Mouse (Mus musculus): ENCODE measurements at regions not wholly inside any gene's neighbourhood (a gene's known extent, or its start where the extent isn't known, plus 50 kb on each side); places are given as distances from the start of the nearest gene placed in this dataset.

GRCm38 (mm10) chr6:94795442-94795841 is 95.5 kb upstream of the Lrig1 start:
- Histone ChIP-seq H3K9ac (ENCODE audit: low read length) (no peak overlapping the region), H3K27me3 (replicated peaks; ENCODE audit: control insufficient read depth, insufficient read depth, low read length) (no peaks in the 10 kb centered on the region), H3K9me3 (replicated peaks; ENCODE audit: control insufficient read depth, low read length) (no peaks in the 10 kb centered on the region), H3K4me3 (ENCODE audit: low read depth, low read length) (no peak overlapping the region), H3K36me3 (ENCODE audit: control insufficient read depth, insufficient read depth, low read length) (no peaks in the 10 kb centered on the region), H3K4me2 (ENCODE audit: low read length) (no peak overlapping the region), H3K27ac (ENCODE audit: low read depth, low read length) (no peak overlapping the region), H3K4me1 (ENCODE audit: control insufficient read depth, insufficient read depth, low read length) (no peaks in the 10 kb centered on the region)
- ATAC-seq: no peak
- 84% methylated on average over 4 of the region's 4 CpGs for WGBS
- DNase-seq (ENCODE audit: low spot score): no peak

GRCm38 (mm10) chr6:94793555-94793954 is 93.6 kb upstream of the Lrig1 start:
- Histone ChIP-seq H3K27ac (ENCODE audit: low read depth, low read length) (no peak overlapping the region), H3K4me2 (ENCODE audit: low read length) (no peak overlapping the region), H3K9ac (ENCODE audit: low read length) (no peak overlapping the region), H3K9me3 (replicated peaks; ENCODE audit: control insufficient read depth, low read length) (no peaks in the 10 kb centered on the region), H3K27me3 (replicated peaks; ENCODE audit: control insufficient read depth, insufficient read depth, low read length) (no peaks in the 10 kb centered on the region), H3K4me1 (ENCODE audit: control insufficient read depth, insufficient read depth, low read length) (peaks cover 9% of the 10 kb centered on the region), H3K4me3 (ENCODE audit: low read depth, low read length) (no peak overlapping the region), H3K36me3 (ENCODE audit: control insufficient read depth, insufficient read depth, low read length) (no peaks in the 10 kb centered on the region)
- ATAC-seq (no peak), DNase-seq (ENCODE audit: low spot score) (no peak)
- WGBS: 95% methylated on average over 6 of the region's 6 CpGs

- Histone ChIP-seq H3K9ac (ENCODE audit: low read length) (no peak overlapping the region), H3K36me3 (ENCODE audit: control insufficient read depth, insufficient read depth, low read length) (no peaks in the 10 kb centered on the region), H3K9me3 (replicated peaks; ENCODE audit: control insufficient read depth, low read length) (no peaks in the 10 kb centered on the region), H3K27me3 (replicated peaks; ENCODE audit: control insufficient read depth, insufficient read depth, low read length) (no peaks in the 10 kb centered on the region), H3K4me1 (ENCODE audit: control insufficient read depth, insufficient read depth, low read length) (peaks cover 9% of the 10 kb centered on the region), H3K27ac (ENCODE audit: low read depth, low read length) (no peak overlapping the region), H3K4me2 (ENCODE audit: low read length) (no peak overlapping the region), H3K4me3 (ENCODE audit: low read depth, low read length) (no peak overlapping the region)
- DNase-seq (ENCODE audit: low spot score): no peak
- no peak for ATAC-seq
- WGBS: 89% methylated on average over 4 of the region's 4 CpGs
Observed at GRCm38 (mm10) chr6:94792312-94792711, 92.4 kb upstream of the Lrig1 start.

DNA sequence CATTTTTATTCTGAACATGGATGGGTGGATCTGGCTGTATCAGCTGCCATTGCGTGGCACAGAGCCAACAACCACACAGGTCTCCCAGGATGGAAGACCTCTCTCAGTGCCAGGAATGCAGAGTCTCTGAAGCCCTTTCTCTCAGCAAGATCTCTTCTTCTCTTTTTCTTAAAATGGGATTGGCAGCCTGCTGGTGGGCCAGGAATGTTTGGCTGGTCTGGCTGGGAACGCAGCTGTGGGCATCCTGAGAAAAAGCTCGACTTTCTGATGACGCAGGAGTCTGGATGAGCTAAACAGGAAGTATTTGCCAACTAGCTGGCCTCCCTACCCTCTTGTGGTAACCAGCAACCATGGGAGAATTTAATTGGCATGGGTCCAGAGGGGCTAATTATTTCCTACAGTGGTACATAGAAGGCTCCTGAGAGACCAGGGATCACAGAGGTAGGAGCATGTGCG is 89.4 kb upstream of the Lrig1 start:
- no peak overlapping the region for H3K27ac ChIP-seq (ENCODE audit: low read depth, low read length)
- 33% methylated on average over 5 of the region's 5 CpGs for WGBS
- no peaks in the 10 kb centered on the region for H3K27me3 ChIP-seq (replicated peaks; ENCODE audit: control insufficient read depth, insufficient read depth, low read length)
- no peaks in the 10 kb centered on the region for H3K36me3 ChIP-seq (ENCODE audit: control insufficient read depth, insufficient read depth, low read length)
- no peak overlapping the region for H3K4me3 ChIP-seq (ENCODE audit: low read depth, low read length)
- ATAC-seq (peak; percentile 85), DNase-seq (ENCODE audit: low spot score) (peak; percentile 84)
- no peak overlapping the region for H3K4me2 ChIP-seq (ENCODE audit: low read length)
- no peak overlapping the region for H3K9ac ChIP-seq (ENCODE audit: low read length)
- H3K9me3 ChIP-seq (replicated peaks; ENCODE audit: control insufficient read depth, low read length): no peaks in the 10 kb centered on the region
- peaks cover 9% of the 10 kb centered on the region for H3K4me1 ChIP-seq (ENCODE audit: control insufficient read depth, insufficient read depth, low read length)

- DNase-seq (ENCODE audit: low spot score) (no peak), ATAC-seq (no peak)
- Histone ChIP-seq H3K4me1 (ENCODE audit: control insufficient read depth, insufficient read depth, low read length) (no peaks in the 10 kb centered on the region), H3K9me3 (replicated peaks; ENCODE audit: control insufficient read depth, low read length) (no peaks in the 10 kb centered on the region), H3K9ac (ENCODE audit: low read length) (no peak overlapping the region), H3K27ac (ENCODE audit: low read depth, low read length) (no peak overlapping the region), H3K36me3 (ENCODE audit: control insufficient read depth, insufficient read depth, low read length) (no peaks in the 10 kb centered on the region), H3K27me3 (replicated peaks; ENCODE audit: control insufficient read depth, insufficient read depth, low read length) (no peaks in the 10 kb centered on the region), H3K4me3 (ENCODE audit: low read depth, low read length) (no peak overlapping the region), H3K4me2 (ENCODE audit: low read length) (no peak overlapping the region)
- WGBS: 95% methylated on average over 1 of the region's 1 CpGs
Observed at GRCm38 (mm10) chr6:94783471-94783870, 83.5 kb upstream of the Lrig1 start.

DNA sequence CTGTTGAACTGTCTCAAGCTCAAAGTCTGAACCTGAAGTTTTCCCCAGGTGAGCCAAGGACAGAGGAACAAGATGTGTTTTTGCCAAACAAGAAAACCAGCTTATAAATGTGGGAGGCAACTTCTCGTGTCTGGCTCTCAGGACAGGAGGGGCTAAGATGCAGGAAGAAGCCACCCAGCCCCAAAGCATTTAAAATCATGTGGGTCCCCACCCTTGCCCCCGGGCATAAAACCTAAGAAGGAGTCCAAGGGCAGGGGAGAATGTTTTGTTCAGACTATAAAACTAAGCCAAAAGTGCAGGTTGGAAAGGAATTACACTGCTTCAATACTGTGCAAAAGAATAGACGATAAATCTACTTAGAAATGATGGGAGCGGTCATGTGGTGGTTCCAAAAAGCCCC is 80.7 kb upstream of the Lrig1 start:
- Histone ChIP-seq H3K4me1 (ENCODE audit: control insufficient read depth, insufficient read depth, low read length) (no peaks in the 10 kb centered on the region), H3K27ac (ENCODE audit: low read depth, low read length) (no peak overlapping the region), H3K9me3 (replicated peaks; ENCODE audit: control insufficient read depth, low read length) (no peaks in the 10 kb centered on the region), H3K27me3 (replicated peaks; ENCODE audit: control insufficient read depth, insufficient read depth, low read length) (no peaks in the 10 kb centered on the region), H3K4me2 (ENCODE audit: low read length) (no peak overlapping the region), H3K4me3 (ENCODE audit: low read depth, low read length) (no peak overlapping the region), H3K36me3 (ENCODE audit: control insufficient read depth, insufficient read depth, low read length) (no peaks in the 10 kb centered on the region), H3K9ac (ENCODE audit: low read length) (no peak overlapping the region)
- DNase-seq (ENCODE audit: low spot score): no peak
- ATAC-seq: no peak
- 85% methylated on average over 4 of the region's 4 CpGs for WGBS

DNA sequence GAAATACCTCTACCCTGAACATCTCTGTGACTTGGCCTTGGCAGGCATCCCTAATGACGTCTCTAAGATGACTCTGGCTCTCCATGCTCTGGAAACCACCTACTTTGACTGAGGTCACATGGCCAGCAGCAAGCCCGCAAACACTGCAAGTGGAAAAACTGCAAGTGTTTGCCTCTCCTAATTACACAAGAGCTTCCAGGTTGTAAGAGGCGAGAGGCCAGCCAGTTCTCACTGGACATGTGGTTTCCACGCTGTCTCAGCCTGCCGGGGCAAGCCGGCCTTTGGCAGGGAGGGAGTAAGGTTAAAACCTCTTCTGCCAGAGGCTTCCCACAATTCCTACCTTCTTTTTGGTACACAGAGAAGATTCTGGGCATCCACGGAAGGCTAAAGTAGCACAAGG is 79.9 kb upstream of the Lrig1 start:
- H3K36me3 ChIP-seq (ENCODE audit: control insufficient read depth, insufficient read depth, low read length): no peaks in the 10 kb centered on the region
- DNase-seq (ENCODE audit: low spot score) (no peak), ATAC-seq (no peak)
- no peak overlapping the region for H3K27ac ChIP-seq (ENCODE audit: low read depth, low read length)
- H3K4me2 ChIP-seq (ENCODE audit: low read length): no peak overlapping the region
- WGBS: 85% methylated on average over 7 of the region's 7 CpGs
- no peaks in the 10 kb centered on the region for H3K9me3 ChIP-seq (replicated peaks; ENCODE audit: control insufficient read depth, low read length)
- no peaks in the 10 kb centered on the region for H3K4me1 ChIP-seq (ENCODE audit: control insufficient read depth, insufficient read depth, low read length)
- H3K4me3 ChIP-seq (ENCODE audit: low read depth, low read length): no peak overlapping the region
- H3K27me3 ChIP-seq (replicated peaks; ENCODE audit: control insufficient read depth, insufficient read depth, low read length): no peaks in the 10 kb centered on the region
- no peak overlapping the region for H3K9ac ChIP-seq (ENCODE audit: low read length)

- ATAC-seq (no peak), DNase-seq (ENCODE audit: low spot score) (no peak)
- H3K27me3 ChIP-seq (replicated peaks; ENCODE audit: control insufficient read depth, insufficient read depth, low read length): no peaks in the 10 kb centered on the region
- no peaks in the 10 kb centered on the region for H3K36me3 ChIP-seq (ENCODE audit: control insufficient read depth, insufficient read depth, low read length)
- no peak overlapping the region for H3K4me2 ChIP-seq (ENCODE audit: low read length)
- WGBS: 76% methylated on average over 7 of the region's 7 CpGs
- no peaks in the 10 kb centered on the region for H3K9me3 ChIP-seq (replicated peaks; ENCODE audit: control insufficient read depth, low read length)
- no peak overlapping the region for H3K4me3 ChIP-seq (ENCODE audit: low read depth, low read length)
- no peak overlapping the region for H3K9ac ChIP-seq (ENCODE audit: low read length)
- no peak overlapping the region for H3K27ac ChIP-seq (ENCODE audit: low read depth, low read length)
- peaks cover 2% of the 10 kb centered on the region; the same call in 1 of the 2 replicates for H3K4me1 ChIP-seq (ENCODE audit: control insufficient read depth, insufficient read depth, low read length)
Observed at GRCm38 (mm10) chr6:94779213-94779612, 79.3 kb upstream of the Lrig1 start.

- H3K4me3 ChIP-seq (ENCODE audit: low read depth, low read length): no peak overlapping the region
- H3K9ac ChIP-seq (ENCODE audit: low read length): no peak overlapping the region
- 42% methylated on average over 1 of the region's 1 CpGs for WGBS
- H3K4me2 ChIP-seq (ENCODE audit: low read length): no peak overlapping the region
- no peaks in the 10 kb centered on the region for H3K9me3 ChIP-seq (replicated peaks; ENCODE audit: control insufficient read depth, low read length)
- H3K27me3 ChIP-seq (replicated peaks; ENCODE audit: control insufficient read depth, insufficient read depth, low read length): no peaks in the 10 kb centered on the region
- H3K4me1 ChIP-seq (ENCODE audit: control insufficient read depth, insufficient read depth, low read length): peaks cover 6% of the 10 kb centered on the region
- no peak overlapping the region for H3K27ac ChIP-seq (ENCODE audit: low read depth, low read length)
- H3K36me3 ChIP-seq (ENCODE audit: control insufficient read depth, insufficient read depth, low read length): no peaks in the 10 kb centered on the region
- no peak for DNase-seq (ENCODE audit: low spot score)
- no peak for ATAC-seq
Observed at GRCm38 (mm10) chr6:94778797-94779196, 78.8 kb upstream of the Lrig1 start.
